Mouse (Mus musculus) lung, postnatal 0 days (tissue): Measurements from ENCODE around the gene Myo1e. TPM values are rescaled to one million over a fixed set of nuclear protein-coding genes. Genes with fewer than 3 reads are reported as not detected.
A peak's percentile ranks its signal among the peaks of the same experiment; 100 is the strongest.

Experiments
- ATAC-seq: fragments of 200-750 bp; cut with Nextera tagmentation; 2 replicates; pipeline ENCODE4 v1.8.0; 2017; ENCODE audit warnings: moderate library complexity
- DNase-seq: peaks from one replicate; pipeline ENCODE4 v3.0.0-alpha.2; 2016; ENCODE audit warnings: low spot score
- H3K27ac ChIP-seq: fragments of 300-500 bp; sonication (generic); 2 replicates; pipeline ENCODE4 v1.5.1; 2014; ENCODE audit warnings: antibody characterized with exemption, mild to moderate bottlenecking, low read length, mixed read lengths
- H3K27me3 ChIP-seq: fragments of 300-500 bp; sonication (generic); replicated peaks from 2 replicates; pipeline ENCODE4 v1.6.1; 2014; ENCODE audit warnings: low read length, mixed read lengths; ENCODE audit not compliant: insufficient read depth
- H3K36me3 ChIP-seq: fragments of 300-500 bp; sonication (generic); 2 replicates; pipeline ENCODE4 v1.6.1; 2014; ENCODE audit warnings: low read length, mixed read lengths; ENCODE audit not compliant: insufficient read depth
- H3K4me1 ChIP-seq: fragments of 300-500 bp; sonication (generic); 2 replicates; pipeline ENCODE4 v1.6.1; 2014; ENCODE audit warnings: antibody characterized with exemption, low read depth, low read length, mixed read lengths; ENCODE audit not compliant: insufficient read depth
- H3K4me2 ChIP-seq: fragments of 300-500 bp; sonication (generic); replicated peaks from 2 replicates; pipeline ENCODE4 v1.6.1; 2014; ENCODE audit warnings: low read depth, mild to moderate bottlenecking, low read length, moderate library complexity, mixed read lengths
- H3K4me3 ChIP-seq: fragments of 300-500 bp; sonication (generic); 2 replicates; pipeline ENCODE4 v1.5.1; 2014; ENCODE audit warnings: low read depth, low read length
- H3K9ac ChIP-seq: fragments of 300-500 bp; sonication (generic); replicated peaks from 2 replicates; pipeline ENCODE4 v1.6.1; 2014; ENCODE audit warnings: low read depth, mild to moderate bottlenecking
- H3K9me3 ChIP-seq: fragments of 300-500 bp; sonication (generic); 2 replicates; pipeline ENCODE4 v1.6.1; 2016; ENCODE audit warnings: low read length, mixed read lengths
- CTCF ChIP-seq: IDR thresholded peaks from 2 replicates; pipeline ENCODE4 v1.5.1; 2016; ENCODE audit warnings: antibody characterized with exemption, mild to moderate bottlenecking
- EP300 ChIP-seq: IDR thresholded peaks from 2 replicates; pipeline ENCODE4 v1.6.1; 2016; ENCODE audit warnings: antibody characterized with exemption, mild to moderate bottlenecking, control low read depth
- WGBS: fragments of 180-500 bp; shearing (Covaris S2); extraction: QIAGEN DNeasy Blood & Tissue Kit; methylation state at CpG from one replicate; pipeline ENCODE4 v1.1.7; 2014; 5-methylcytosine and 5-hydroxymethylcytosine counted together
- polyA plus RNA-seq: library from polyadenylated mRNA; unstranded; fragments of >200 nt; fragmentation: Nextera tagmentation; extraction: Ambion mirVana; gene quantifications from 2 replicates; pipeline ENCODE4 v1.2.1, GENCODE M21; 2015

Myo1e gene
- polyA plus RNA-seq, 1 experiment from 2014 or later, result 36.0 TPM

- DNase-seq (no peak), ATAC-seq (no peak; the same call in 1 of the 2 replicates)
- H3K36me3 ChIP-seq, result no peaks in the 10 kb centered on the region
- no peak overlapping the region for H3K4me2 ChIP-seq
- 35% methylated on average over 6 of the region's 6 CpGs for WGBS
- no peaks in the 10 kb centered on the region for H3K9me3 ChIP-seq
- no peak overlapping the region for H3K4me3 ChIP-seq
- TF ChIP-seq CTCF (no peak), EP300 (no peak)
- no peaks in the 10 kb centered on the region for H3K27me3 ChIP-seq
- H3K4me1 ChIP-seq, result peaks cover 11% of the 10 kb centered on the region; the same call in 1 of the 2 replicates
- H3K27ac ChIP-seq, result no peak overlapping the region
- H3K9ac ChIP-seq, result no peak overlapping the region
Measured at GRCm38 (mm10) chr9:70216517-70216916, 9.4 kb downstream of the Myo1e start.

- TF ChIP-seq CTCF, result no peak
- no peak for TF ChIP-seq EP300
- WGBS, result 70% methylated on average over 6 of the region's 6 CpGs
Measured at GRCm38 (mm10) chr9:70219295-70219931, 12.3 kb downstream of the Myo1e start.

GRCm38 (mm10) chr9:70220461-70221170, 13.5 kb downstream of the Myo1e start:
- H3K4me1 ChIP-seq, result peaks cover 18% of the 10 kb centered on the region; the same call in 1 of the 2 replicates
- no peak overlapping the region for H3K4me3 ChIP-seq
- WGBS, result 39% methylated on average over 7 of the region's 7 CpGs
- TF ChIP-seq EP300 (peak; percentile 95), CTCF (no peak)
- no peaks in the 10 kb centered on the region for H3K36me3 ChIP-seq
- 0 out of 2 replicates have a peak overlapping the region, but pooled peaks have one; percentile 32 for H3K27ac ChIP-seq
- peak; percentile 80 for DNase-seq
- no peaks in the 10 kb centered on the region for H3K27me3 ChIP-seq
- ATAC-seq, result peak; percentile 84
- no peak overlapping the region for H3K4me2 ChIP-seq
- no peak overlapping the region for H3K9ac ChIP-seq
- no peaks in the 10 kb centered on the region for H3K9me3 ChIP-seq

More at GRCm38 (mm10) chr9:70219295-70219931, 12.3 kb downstream of the Myo1e start:
- Histone ChIP-seq H3K27ac (no peak overlapping the region), H3K9ac (no peak overlapping the region), H3K27me3 (no peaks in the 10 kb centered on the region), H3K4me3 (no peak overlapping the region), H3K36me3 (no peaks in the 10 kb centered on the region), H3K4me1 (peaks cover 18% of the 10 kb centered on the region; the same call in 1 of the 2 replicates), H3K9me3 (no peaks in the 10 kb centered on the region), H3K4me2 (no peak overlapping the region)
- no peak for DNase-seq
- ATAC-seq, result no peak

GRCm38 (mm10) chr9:70223142-70223541, 16.0 kb downstream of the Myo1e start:
- DNase-seq (no peak), ATAC-seq (no peak)
- no peak overlapping the region for H3K27ac ChIP-seq
- peaks cover 14% of the 10 kb centered on the region; the same call in 1 of the 2 replicates for H3K4me1 ChIP-seq
- H3K4me2 ChIP-seq, result no peak overlapping the region
- H3K4me3 ChIP-seq, result no peak overlapping the region
- no peaks in the 10 kb centered on the region for H3K9me3 ChIP-seq
- no peaks in the 10 kb centered on the region for H3K36me3 ChIP-seq
- WGBS, result 68% methylated on average over 4 of the region's 4 CpGs
- TF ChIP-seq CTCF (no peak), EP300 (no peak)
- no peaks in the 10 kb centered on the region for H3K27me3 ChIP-seq
- no peak overlapping the region for H3K9ac ChIP-seq

- Histone ChIP-seq H3K9ac (no peak overlapping the region), H3K27ac (no peak overlapping the region)
- no peak for ATAC-seq
Measured at GRCm38 (mm10) chr9:70224046-70224445, 16.9 kb downstream of the Myo1e start.

GRCm38 (mm10) chr9:70226359-70226758, 19.2 kb downstream of the Myo1e start:
- 84% methylated on average over 4 of the region's 4 CpGs for WGBS

More at GRCm38 (mm10) chr9:70224046-70224445, 16.9 kb downstream of the Myo1e start:
- TF ChIP-seq CTCF, result no peak
- TF ChIP-seq EP300, result no peak
- Histone ChIP-seq H3K36me3 (no peaks in the 10 kb centered on the region), H3K4me2 (no peak overlapping the region), H3K27me3 (no peaks in the 10 kb centered on the region), H3K9me3 (no peaks in the 10 kb centered on the region), H3K4me3 (no peak overlapping the region), H3K4me1 (peaks cover 13% of the 10 kb centered on the region; the same call in 1 of the 2 replicates)
- 50% methylated on average over 4 of the region's 4 CpGs for WGBS
- DNase-seq, result no peak

More at GRCm38 (mm10) chr9:70226359-70226758, 19.2 kb downstream of the Myo1e start:
- Histone ChIP-seq H3K9me3 (no peaks in the 10 kb centered on the region), H3K9ac (no peak overlapping the region), H3K4me1 (peaks cover 9% of the 10 kb centered on the region; the same call in 1 of the 2 replicates), H3K4me3 (no peak overlapping the region), H3K27ac (no peak overlapping the region), H3K36me3 (no peaks in the 10 kb centered on the region), H3K4me2 (no peak overlapping the region), H3K27me3 (no peaks in the 10 kb centered on the region)
- no peak for TF ChIP-seq CTCF
- no peak for TF ChIP-seq EP300
- ATAC-seq, result no peak
- DNase-seq, result no peak
